Mouse (Mus musculus) stomach, postnatal 0 days (tissue): ENCODE results near the gene Psmd2.
A peak's percentile ranks its signal among the peaks of the same experiment; 100 is the strongest.

Experiments used
- CTCF ChIP-seq: IDR thresholded peaks from 2 replicates; pipeline ENCODE4 v1.5.1; 2016; ENCODE audit warnings: antibody characterized with exemption, low read depth, mild to moderate bottlenecking, moderate library complexity
- EP300 ChIP-seq: optimal IDR thresholded peaks from 2 replicates; pipeline ENCODE3; 2016; ENCODE audit warnings: antibody characterized with exemption

GRCm38 (mm10) chr16:20710810-20711209 lies 59.4 kb downstream of the Psmd2 start:
- peak; percentile 38 for TF ChIP-seq CTCF
- no peak for TF ChIP-seq EP300
